Mouse (Mus musculus) embryonic fibroblast, embryonic 13.5 days (primary cell): ENCODE measurements around the gene Cbx1.

Experiments
- CTCF ChIP-seq: IDR thresholded peaks from 2 replicates; pipeline ENCODE4 v1.5.1; 2011; ENCODE audit warnings: mild to moderate bottlenecking, control low read depth, low read length, moderate library complexity, borderline replicate concordance; ENCODE audit not compliant: insufficient read depth
- POLR2A ChIP-seq: IDR thresholded peaks from 2 replicates; pipeline ENCODE4 v1.6.1; 2011; ENCODE audit warnings: low read depth, mild to moderate bottlenecking, control low read depth, low read length, moderate library complexity

DNA sequence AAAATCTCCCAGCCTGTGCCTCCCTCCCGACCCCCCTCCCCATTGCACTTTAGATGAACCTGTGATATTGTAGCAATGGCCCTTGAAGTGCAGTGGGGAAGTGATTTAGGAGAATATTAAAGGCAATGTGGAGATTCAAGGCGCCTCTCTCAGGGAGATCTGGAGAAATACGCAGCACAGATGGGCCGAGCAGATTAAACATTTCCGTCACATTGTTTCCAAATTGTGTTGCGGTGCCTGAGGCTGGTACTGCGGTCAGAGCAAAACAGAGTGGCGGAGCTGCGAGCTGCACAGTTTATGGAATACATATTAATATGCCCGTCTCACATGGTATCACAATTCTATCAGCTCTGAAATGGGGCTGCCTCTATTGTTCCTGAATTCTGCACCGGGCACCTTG is 45.9 kb upstream of the Cbx1 start:
- TF ChIP-seq POLR2A (no peak), CTCF (no peak)
